Mouse (Mus musculus): Measurements from ENCODE around the gene A2ml1. TPM values are rescaled to one million over a fixed set of nuclear protein-coding genes. Genes with fewer than 3 reads are reported as not detected.

Gene A2ml1
- total RNA-seq, 2 experiments from 2014 or later = not detected

DNA sequence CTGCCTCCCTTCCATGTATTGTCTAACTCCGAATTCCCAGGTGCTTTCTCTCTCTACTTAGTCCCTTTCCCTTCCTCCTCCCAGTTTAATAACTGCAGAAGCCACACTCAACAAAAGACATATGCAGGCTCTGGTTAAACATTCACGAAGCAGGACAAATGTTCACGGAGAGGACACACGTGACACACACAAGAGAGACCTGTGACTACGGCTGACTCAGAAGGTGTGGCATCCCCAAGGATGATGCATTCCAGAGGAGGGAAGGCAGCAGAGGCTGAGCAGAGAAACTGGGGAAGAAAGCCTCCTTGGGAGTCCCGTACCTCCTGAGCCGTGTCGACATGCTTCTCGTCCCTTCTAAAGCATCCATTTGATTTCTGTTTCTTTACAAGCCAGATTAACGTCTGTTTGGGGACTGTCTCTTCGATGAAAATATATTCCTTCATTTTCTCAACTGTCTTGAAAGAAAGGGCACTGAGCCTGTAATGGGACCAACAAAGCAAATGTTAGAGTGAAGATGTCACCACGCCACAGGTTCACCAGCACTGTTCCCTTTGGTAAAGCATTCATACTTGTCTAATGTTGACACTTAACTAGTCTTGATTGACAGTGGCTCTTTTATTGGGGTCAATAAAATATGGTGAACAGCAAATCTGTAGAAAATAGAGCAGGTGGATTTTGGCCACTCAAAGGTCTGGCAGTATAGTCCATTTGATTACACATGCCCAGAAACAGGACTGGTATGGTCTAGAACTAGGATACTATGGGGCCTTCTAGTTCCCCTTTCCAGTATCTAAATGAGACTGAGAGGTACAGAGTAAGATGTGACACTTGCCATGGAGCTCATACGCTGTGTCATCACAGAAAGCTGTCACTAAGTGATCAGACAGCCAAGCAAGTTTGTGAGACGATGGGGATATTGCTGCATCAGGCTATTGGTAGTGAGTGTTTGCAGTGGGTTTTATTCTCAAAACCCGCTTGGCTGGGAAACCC, 31.6 kb downstream of the A2ml1 start:
- DNase-seq = no peak

DNA sequence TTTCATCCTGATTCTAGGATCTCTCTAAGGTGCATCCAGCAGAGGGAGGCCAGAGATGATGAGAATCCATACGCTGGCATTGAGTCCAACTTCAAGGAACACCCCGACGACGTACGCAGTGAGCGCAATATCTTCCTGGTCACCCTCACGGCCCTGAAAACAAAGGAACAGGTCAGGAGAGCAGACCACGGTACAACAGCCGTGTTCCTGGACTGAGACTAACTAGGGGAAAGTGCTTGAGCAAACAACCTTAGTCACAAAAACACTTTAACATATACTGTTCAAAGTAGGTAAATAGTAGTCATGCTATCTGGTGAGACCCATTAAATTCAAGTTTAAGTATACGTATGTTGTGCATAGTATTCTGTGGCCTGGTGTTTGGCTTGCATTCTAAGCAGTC, 32.9 kb downstream of the A2ml1 start:
- no peak for DNase-seq

DNA sequence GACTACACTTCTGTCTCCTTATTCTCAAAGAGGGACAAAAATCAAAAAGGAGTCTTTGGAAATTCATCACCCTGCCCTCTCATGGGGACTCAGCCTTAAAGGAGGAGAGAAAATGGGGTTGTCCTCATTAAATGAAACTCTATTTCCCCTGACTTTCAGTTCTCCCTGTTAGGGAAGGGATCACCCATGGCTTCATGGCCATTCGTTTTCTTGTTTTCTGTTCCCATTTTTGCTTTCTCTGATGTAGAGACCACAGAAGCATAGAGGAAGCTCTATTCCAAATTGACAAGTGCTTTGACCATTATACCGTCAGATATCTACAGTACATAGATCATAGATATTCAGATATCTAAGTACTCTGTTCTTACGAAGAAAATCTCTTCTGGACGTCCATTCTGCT, 36.0 kb downstream of the A2ml1 start:
- no peak for DNase-seq

DNA sequence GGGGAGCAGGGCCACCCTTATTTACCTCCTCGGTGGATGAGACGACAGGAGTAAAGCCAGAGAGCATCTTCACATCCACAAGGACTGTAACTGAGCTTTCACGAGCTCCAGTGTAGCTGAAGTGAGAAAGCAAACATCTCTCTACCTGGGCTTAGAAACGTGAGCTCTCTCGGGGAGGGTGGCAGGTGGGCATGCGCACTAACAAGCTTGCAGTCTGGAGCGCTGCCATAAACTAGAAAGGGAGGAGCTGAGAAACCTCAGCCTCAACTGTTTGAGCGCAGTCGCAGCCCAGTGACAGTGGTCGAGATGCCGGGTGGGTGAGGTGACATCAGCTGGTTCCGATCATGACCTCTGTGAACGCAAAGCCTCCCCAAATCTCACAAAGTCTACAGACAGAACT, 38.2 kb downstream of the A2ml1 start:
- no peak for DNase-seq

DNA sequence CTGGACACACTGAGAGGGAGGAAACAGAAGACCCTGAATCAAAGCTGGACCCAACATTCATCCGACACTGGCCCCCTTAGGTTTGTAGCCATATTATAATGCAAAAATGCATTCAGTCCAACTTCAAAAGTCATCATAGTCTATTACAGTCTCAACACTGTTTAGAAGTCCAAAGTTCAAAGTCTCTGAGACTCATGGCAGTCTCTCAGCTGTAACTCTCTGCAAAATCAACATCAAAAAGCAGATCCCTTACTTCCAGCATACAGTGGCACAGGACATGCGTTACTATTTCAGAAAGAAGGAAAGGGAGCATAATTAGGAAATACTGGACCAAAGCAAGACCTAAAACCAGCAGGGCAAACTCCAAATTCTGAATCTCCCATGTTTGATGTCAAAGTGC, 46.2 kb downstream of the A2ml1 start:
- DNase-seq = no peak

DNA sequence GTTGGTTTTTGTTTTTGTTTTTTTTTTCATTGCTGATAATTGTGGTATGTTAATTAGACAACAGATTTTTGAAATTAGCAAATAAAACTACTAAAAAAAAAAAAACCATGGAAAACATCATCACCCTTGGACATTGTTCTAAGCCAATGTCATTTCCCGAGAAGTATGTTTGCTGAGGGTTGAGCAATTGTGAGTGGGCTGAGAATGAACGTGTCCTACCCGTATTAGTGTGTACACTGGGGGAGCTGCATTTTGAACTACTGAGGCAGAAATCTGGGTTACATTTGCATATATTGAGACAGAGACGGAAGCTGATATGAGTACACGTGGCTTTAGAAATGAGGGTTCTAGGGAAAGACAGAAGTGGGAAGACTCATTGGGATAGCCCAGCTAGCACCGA, 48.1 kb downstream of the A2ml1 start:
- DNase-seq = no peak

DNA sequence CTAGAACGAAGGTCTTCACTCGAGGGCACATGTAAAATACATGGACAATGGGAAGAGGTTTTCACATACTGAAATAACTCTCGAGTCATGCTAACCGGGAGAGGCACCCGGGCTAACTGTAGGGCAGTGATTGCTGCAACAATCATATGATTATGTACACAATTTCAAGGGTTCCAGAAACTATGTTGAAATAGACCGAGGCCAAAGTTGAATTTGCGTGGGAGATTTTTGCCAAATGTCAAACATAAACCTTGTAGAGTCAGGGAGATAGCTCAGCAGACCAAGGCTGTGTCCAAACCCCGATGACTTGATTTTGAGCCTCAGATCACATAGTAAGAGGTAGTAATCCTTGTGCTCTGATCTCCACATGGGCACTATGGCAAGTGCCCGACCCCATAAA, 48.7 kb downstream of the A2ml1 start:
- peak in 1 of 2 experiments; percentile 4 for DNase-seq

DNA sequence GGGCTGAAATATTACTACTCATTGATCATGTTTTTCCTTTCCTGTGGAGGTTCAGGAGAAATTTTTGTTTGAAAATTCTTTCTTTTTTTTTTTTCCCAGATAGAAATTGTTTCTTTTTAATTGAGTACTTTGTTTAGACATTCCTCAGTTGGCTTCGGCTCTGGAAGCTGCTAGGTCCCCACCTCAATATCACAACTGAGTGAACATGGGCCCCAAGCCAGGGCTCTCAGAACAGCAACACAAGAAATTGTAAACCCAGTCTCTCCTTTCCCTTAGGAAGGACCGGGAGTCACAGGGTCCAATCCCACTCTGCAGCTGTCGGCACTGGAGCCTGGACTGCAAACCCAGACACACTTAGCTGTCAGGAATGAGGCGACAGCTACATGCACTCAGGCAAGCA, 52.9 kb downstream of the A2ml1 start:
- DNase-seq = no peak

DNA sequence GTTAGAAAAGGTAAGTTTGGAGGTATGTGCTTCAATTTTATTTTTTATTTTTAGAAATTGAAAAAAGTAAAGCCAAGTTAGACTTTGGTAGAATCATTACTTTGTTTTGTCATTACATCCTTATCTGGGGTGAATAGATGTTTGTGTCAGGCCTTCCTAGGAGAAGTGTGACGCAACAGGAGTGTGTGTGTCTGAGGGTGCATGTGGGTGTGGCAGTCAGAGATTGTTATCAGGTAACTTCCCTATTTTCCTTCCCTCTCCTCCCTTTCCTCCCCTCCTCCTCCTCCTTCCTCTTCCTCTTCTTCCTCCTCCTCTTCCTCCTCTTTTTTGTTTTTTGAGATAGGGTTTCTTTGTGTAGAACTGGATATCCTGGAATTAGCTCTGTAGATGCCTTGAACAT, 54.3 kb downstream of the A2ml1 start:
- no peak for DNase-seq

DNA sequence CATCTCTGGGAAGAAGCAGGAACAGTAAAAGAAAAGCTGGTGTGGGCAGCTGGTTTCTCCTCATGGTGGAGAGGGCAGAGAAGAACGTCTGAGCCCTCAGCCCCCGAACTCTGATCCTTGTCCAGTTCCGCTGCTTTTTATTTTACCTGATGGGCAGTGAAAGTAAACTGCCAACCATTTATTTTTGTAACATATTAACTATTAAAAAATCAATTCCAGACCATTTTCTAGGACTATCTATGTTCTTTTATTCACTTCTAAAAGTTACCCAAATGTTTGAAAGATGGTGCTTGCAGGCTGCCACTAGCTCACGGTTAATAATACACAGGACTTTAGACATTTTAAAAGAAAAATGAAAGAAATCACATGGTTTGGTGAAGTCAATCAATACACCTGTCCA, 54.8 kb downstream of the A2ml1 start, which contains the start of gene Pzp:
Gene Pzp (minus strand): TSS at position 120 of the 400 bp plus-strand sequence.
- DNase-seq = no peak

DNA sequence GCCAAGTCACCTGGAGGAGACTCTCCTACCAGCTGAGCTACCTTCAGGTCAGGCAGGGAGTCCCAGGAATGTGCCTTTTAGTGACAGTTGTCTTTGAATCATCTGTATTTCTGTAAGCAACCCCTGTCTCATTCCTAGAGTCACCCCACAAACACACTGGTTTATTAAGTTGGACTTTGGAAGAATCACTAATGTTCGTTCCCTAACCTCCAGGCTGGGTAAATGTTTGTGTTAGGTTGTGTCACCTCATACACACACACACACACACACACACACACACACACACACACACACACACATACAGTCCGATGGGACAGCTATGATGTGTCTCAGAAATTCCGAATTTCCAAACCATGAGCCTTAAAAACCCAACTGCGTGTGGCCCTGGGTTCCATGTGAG, 55.6 kb downstream of the A2ml1 start:
- no peak for DNase-seq

DNA sequence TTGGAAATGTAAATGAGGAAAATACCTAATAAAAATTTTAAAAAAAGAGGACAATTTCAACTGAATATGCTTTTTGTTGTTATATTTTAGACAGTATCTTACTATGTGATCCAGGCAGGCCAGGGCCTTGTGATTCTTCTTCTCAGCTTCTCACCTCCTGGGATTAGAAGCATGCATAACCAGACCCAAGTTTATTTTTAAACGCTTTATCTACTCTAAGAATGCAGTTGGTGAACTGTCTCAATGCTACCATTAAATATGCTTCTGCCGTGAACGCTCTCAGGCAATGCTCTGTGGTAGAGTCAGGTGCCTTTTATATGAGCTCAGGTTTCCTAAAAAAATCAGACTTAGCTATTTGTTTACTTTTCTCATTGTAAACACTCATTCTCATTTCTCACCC, 58.0 kb downstream of the A2ml1 start:
- no peak for DNase-seq

DNA sequence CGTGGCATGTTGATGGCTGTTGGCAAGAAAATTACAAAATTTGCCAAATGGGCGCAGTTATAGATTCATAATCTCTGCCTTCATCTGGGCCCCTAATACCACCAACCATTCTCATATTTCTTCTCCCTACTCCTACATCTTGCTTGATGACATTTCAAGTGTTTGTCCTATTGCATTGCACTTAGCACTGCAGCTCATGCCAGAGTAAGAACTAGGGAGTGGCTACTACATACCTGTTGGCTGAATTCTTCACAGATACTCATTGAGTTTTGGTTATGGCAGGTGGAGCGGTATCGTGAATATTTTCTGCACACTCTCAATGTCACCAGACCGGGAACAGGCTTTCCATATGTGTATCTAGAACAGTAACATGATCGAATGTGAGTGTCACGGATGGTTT, 62.2 kb downstream of the A2ml1 start:
- no peak for DNase-seq

DNA sequence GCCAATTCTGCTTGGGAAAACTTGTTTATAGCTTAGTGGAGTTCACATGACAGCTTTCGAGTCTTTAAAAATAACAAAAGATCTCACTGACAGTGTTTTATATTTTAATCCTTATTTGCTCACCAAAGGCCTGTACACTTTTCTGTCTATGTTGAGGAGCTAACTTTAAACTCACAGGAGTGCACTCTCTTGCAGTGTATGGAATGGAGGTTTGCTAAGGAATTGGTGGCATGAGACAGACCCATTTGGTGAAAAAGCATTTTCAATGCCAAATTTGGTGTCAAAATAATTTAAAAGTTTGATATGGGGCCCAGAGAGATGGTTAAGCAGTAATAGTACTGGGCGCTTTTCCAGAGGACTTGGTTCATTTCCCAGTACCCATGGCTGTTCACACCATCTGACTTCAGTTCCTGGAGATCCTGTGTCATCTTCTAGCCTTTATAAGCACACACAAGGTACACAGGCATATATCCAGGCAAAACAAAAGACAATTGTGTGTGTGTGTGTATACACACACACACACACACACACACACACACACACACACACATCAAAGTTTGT, 75.7 kb downstream of the A2ml1 start:
- no peak for DNase-seq

DNA sequence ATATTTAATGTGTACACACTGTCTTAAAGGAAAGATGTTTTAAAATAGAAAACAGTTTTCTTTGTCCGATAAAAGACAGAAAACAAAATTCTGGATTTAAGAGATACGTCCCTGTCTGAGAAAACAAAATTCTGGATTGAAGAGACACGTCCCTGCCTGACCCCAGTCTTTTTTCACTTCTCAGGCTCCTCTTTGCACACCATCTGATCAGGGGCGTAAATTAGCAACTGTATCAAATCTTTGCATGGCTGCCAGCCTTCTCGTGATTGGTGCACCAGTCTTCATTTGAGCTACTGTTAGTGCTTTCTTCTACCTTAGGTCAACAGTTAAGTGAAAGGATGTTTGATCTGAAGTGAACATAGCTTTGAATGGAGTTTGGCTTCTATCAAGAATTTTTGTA, 76.7 kb downstream of the A2ml1 start:
- DNase-seq = no peak

DNA sequence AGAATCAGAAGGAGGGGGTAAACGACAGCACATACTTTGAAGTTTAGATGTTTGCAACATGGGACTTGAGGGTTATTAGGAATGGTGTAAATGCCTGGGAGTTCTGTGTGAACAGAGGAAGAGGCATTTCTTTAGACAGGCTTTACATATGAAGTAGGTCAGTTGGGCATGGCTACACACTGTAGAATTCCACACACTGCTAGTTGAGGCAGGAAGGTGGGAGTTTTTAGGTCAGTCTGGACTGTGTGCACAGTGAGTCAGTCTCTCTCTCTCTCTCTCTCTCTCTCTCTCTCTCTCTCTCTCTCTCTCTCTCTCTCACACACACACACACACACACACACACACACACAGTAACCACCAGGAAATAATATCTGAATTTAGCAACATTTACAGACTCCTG, 86.1 kb downstream of the A2ml1 start:
- no peak for DNase-seq

DNA sequence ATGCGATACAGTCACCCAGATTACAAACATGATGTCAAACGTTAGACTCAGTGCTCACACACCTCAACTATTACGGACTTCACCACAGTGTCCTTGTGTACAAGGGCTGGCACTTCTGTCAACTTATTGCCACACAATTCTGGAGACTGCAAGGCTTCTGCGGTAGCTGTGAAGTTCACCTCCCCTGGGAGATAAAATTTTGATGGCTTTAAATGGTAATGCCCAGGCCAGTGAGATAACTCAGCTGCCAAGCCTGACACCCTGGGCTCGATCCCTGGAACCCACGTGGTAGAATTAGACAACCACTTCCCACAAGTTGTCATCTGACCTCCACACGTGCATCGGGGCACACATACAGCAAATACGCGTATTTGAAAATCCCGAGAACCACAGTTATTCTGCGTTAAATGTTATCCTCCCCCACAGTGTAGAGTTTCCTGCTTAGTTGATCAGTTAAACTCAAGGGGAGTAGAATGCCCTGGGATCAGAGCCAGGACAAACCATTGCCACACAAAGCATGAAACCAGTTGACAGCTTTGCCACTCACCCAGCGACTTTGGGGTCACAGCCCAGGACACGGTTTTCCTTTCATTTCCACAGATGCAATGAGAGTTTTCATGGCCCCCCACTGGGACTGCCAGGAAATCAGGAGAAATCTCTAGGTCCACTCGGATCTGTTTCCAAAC, 86.6 kb downstream of the A2ml1 start:
- DNase-seq = peak; percentile 26 to 34

DNA sequence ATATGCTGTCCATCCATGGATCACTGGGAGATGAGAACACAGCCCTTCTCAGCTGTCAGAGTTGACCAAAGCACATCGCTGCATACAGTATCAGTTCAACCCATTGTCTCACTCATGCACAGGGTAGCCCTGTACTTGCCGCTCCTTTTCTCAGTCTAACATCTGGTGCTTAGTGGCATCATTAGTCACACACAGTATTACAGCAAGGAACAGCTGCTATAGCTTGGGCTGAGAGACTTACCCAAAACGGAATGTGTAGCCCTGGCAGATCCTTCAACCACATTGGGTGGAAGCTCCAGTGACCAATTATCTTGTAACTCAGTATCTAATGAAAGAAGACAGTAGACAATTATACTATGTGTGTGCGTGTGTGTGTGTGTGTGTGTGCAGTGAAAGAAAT, 89.5 kb downstream of the A2ml1 start:
- DNase-seq = no peak

DNA sequence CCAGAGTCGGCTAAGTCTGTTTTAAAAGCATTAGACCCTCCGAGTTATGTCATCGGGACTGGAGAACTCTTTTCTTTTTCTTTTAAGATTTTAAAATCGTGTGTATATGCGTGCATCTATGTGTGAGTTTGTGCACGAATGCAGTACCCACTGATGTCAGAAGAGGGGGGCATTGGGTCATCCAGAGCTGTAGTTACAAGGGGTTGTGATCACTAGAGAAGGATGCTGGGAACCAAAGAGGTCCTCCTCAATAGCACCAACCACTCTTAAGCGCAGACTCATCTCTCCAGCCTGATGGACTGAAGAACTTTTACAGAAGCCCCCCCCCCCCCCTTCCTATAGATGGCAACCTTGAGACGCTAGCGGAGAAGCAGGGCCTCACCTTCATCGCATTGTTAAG, 91.3 kb downstream of the A2ml1 start:
- DNase-seq = no peak

All from adrenal gland, postnatal 36 days (tissue).